Mouse (Mus musculus) kidney, adult 2 months (tissue): ENCODE measurements around the gene Wdfy3. TPM values are rescaled to one million over a fixed set of nuclear protein-coding genes. Genes with fewer than 3 reads are reported as not detected.
A peak's percentile ranks its signal among the peaks of the same experiment; 100 is the strongest.

Experiments used
- DNase-seq: peaks from one replicate; pipeline ENCODE4 v3.0.0; 2021
- H3K27ac ChIP-seq: fragments of 200-500 bp; 2 replicates; pipeline ENCODE4 v1.5.1; 2012; ENCODE audit warnings: low read depth, low read length, control low read depth, inconsistent platforms; ENCODE audit not compliant: insufficient read depth
- H3K27me3 ChIP-seq: fragments of 200-500 bp; replicated peaks from 2 replicates; pipeline ENCODE4 v1.6.1; 2012; ENCODE audit warnings: mild to moderate bottlenecking, moderate library complexity, low read length, inconsistent platforms; ENCODE audit not compliant: control insufficient read depth, insufficient read depth
- H3K36me3 ChIP-seq: fragments of 200-500 bp; 2 replicates; pipeline ENCODE4 v1.6.1; 2012; ENCODE audit warnings: mild to moderate bottlenecking, moderate library complexity, low read length, inconsistent platforms; ENCODE audit not compliant: control insufficient read depth, insufficient read depth
- H3K4me1 ChIP-seq: fragments of 200-500 bp; 2 replicates; pipeline ENCODE4 v1.6.1; 2011; ENCODE audit warnings: low read length; ENCODE audit not compliant: control insufficient read depth, insufficient read depth
- H3K4me3 ChIP-seq: fragments of 200-500 bp; 2 replicates; pipeline ENCODE4 v1.5.1; 2011; ENCODE audit warnings: mild to moderate bottlenecking, low read depth, low read length, control low read depth; ENCODE audit not compliant: insufficient read depth
- CTCF ChIP-seq: fragments of 200-500 bp; conservative IDR thresholded peaks from 2 replicates; pipeline ENCODE4 v1.5.1; 2011; ENCODE audit warnings: low read depth, mild to moderate bottlenecking, control low read depth, low read length, moderate library complexity, mixed read lengths; ENCODE audit not compliant: insufficient read depth, insufficient read length
- POLR2A ChIP-seq: fragments of 200-500 bp; IDR thresholded peaks from one replicate; pipeline ENCODE4 v1.6.1; 2011; ENCODE audit warnings: low read depth, low read length, control low read depth
- WGBS: fragments of 180-500 bp; shearing (Covaris S2); methylation state at CpG from one replicate; pipeline ENCODE4 v1.1.7; 2018; 5-methylcytosine and 5-hydroxymethylcytosine counted together
- polyA plus RNA-seq: library from polyadenylated mRNA; depleted of rRNA; stranded (reverse); fragments of >200 nt; gene quantifications from 2 replicates; pipeline ENCODE4 v1.2.3, GENCODE M21; 2012

The Wdfy3 gene
- polyA plus RNA-seq, 1 experiment, result 39.7 TPM

DNA sequence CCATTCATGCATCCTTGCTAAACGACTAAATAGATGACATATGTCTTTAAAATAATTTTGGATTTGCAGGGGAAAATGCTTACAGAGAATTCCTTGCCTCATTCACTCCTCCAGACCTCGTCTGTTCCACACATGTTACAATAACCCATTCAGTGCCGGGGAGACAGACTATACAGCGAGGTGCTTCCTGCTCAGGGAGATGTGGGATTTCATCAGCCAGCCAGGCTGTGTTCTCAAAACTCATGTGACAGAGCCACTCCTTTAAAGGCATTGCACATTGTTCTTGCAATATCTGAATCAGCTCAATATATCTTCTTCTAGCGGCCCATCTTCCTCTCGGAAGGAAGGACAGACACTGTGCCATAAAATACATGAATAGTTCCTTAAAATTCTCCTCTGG, 70.8 kb downstream of the Wdfy3 start:
- H3K36me3 ChIP-seq, result no peaks in the 10 kb centered on the region
- no peak for DNase-seq
- H3K27ac ChIP-seq, result no peak overlapping the region
- WGBS, result 64% methylated on average over 6 of the region's 6 CpGs
- no peaks in the 10 kb centered on the region for H3K27me3 ChIP-seq
- TF ChIP-seq CTCF, result no peak
- no peak for TF ChIP-seq POLR2A
- no peak overlapping the region for H3K4me3 ChIP-seq
- peaks cover 6% of the 10 kb centered on the region; the same call in 1 of the 2 replicates for H3K4me1 ChIP-seq

DNA sequence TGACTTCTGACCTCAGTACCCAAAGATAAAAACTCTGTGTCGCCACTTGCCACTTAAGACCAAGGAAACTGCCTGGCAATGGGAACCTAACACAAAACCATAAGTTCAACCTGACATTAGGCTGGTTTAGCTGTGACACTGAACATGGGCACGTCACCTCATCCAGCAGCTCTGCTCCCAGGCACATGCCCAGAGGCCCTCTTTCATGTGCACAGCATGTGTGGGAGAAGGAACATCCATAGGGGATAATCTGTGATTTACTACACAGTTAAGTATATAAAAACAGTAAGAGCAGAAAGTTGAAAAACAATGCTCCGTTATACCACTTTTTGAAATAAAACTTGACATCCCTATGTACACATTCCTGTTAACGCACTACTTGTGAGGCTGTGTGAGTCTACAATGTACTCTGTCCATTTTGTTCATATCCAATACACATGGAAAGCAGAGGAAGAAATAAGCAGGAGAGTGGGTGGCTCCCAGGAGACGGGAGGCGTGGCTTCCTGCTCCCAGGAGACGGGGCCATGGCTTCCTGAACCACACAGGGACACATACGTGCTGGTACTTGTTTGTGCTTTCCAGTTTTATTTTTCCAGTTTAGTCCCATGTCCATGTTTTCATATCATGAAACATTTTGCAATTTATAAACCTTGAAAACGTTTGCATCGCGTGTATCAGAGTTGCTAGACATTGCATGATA, 73.5 kb downstream of the Wdfy3 start:
- Histone ChIP-seq H3K4me1 (peaks cover 17% of the 10 kb centered on the region), H3K27me3 (no peaks in the 10 kb centered on the region), H3K27ac (no peak overlapping the region), H3K36me3 (no peaks in the 10 kb centered on the region), H3K4me3 (no peak overlapping the region)
- WGBS, result 80% methylated on average over 11 of the region's 11 CpGs
- TF ChIP-seq POLR2A (no peak), CTCF (no peak)
- DNase-seq, result no peak

DNA sequence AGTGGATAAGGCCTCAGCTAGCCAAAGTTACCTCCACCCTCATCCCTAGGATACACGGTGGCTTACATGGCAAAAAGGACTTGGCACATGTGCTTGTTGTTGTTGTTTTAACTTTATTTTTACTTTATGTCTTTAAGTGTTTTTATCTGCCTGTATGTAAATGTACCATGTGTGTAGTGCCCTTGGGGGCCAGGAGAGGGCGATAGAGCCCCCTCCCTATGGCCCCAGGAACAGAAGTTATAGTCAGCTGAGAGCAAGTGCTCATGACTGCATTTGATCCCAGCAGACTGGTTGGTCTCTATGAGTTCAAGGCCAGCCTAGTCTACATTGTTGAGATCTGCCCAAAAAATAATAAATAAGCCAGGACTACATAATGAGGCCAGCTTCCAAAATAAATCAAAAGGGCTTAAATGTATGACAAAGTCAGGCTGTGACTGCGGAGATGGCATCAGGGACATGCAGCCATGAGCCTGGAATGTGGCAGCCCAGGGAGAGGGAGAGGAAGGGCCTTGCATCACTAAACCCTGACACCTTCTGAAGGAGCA, 74.2 kb downstream of the Wdfy3 start:
- H3K27ac ChIP-seq, result no peak overlapping the region
- TF ChIP-seq POLR2A (no peak), CTCF (peak; percentile 55)
- H3K36me3 ChIP-seq, result no peaks in the 10 kb centered on the region
- 68% methylated on average over 3 of the region's 3 CpGs for WGBS
- H3K4me3 ChIP-seq, result no peak overlapping the region
- H3K27me3 ChIP-seq, result no peaks in the 10 kb centered on the region
- H3K4me1 ChIP-seq, result peaks cover 17% of the 10 kb centered on the region
- DNase-seq, result no peak

DNA sequence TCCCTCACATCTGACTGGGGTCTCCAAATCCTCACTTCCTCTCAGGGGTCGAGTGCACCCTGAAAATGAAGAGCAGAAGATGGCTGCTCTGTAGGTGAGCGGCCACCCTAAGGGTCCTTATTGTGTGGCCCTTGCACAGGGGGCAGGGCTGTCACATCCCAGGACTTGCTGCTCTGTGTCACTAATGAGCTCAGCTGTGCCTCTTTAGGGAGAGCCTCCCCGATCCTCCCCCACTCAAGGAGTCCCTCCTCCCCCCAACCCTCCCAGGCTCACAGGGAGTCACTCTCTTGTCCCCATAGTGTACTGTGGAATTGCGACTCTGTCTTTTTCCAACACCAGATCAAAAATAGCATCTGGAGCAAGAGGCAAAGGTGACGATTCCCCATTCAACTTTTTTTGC, 75.7 kb downstream of the Wdfy3 start:
- TF ChIP-seq CTCF (no peak), POLR2A (no peak)
- peaks cover 17% of the 10 kb centered on the region for H3K4me1 ChIP-seq
- WGBS, result 53% methylated on average over 5 of the region's 5 CpGs
- no peaks in the 10 kb centered on the region for H3K36me3 ChIP-seq
- no peak overlapping the region for H3K4me3 ChIP-seq
- no peak for DNase-seq
- H3K27ac ChIP-seq, result peak overlapping the region; percentile 55; the same call in 1 of the 2 replicates
- H3K27me3 ChIP-seq, result no peaks in the 10 kb centered on the region

DNA sequence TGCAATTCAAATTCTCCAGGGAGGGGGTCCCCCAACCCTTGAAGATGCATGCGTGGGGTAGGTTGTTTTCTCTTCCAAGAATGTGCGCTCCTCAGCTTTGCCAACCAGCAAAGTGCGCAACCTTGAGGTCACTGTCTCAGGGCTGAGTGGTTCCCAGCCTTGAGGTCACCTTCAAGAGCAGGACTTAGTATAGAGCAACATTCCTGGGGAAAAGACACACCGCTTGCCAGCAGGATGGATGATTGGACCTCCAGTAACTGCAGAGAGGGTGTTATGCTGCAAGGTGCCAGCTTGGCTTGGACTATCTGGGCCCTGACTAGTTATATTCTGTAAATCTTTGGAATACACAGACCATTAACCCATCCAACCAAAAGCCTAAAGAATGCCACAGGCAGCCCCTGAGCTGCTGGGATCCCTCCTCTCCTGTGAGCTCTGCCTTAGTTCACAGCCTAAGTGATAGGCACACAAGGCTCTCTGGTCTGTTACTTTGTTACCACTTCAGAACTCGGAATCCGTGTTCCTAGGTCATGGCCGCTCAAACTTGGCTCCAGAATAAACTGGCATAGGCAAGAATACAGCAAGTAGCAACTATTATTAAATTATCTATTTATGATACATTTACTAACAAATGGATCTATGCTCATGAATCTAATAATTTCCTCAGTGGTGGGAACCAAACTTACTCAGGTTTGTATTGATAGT, 76.6 kb downstream of the Wdfy3 start:
- peak overlapping the region; percentile 48; the same call in 1 of the 2 replicates for H3K27ac ChIP-seq
- no peaks in the 10 kb centered on the region for H3K36me3 ChIP-seq
- DNase-seq, result peak; percentile 69
- no peak overlapping the region for H3K4me3 ChIP-seq
- H3K27me3 ChIP-seq, result no peaks in the 10 kb centered on the region
- WGBS, result 41% methylated on average over 7 of the region's 7 CpGs
- peaks cover 17% of the 10 kb centered on the region for H3K4me1 ChIP-seq
- TF ChIP-seq POLR2A, result no peak
- TF ChIP-seq CTCF, result no peak

DNA sequence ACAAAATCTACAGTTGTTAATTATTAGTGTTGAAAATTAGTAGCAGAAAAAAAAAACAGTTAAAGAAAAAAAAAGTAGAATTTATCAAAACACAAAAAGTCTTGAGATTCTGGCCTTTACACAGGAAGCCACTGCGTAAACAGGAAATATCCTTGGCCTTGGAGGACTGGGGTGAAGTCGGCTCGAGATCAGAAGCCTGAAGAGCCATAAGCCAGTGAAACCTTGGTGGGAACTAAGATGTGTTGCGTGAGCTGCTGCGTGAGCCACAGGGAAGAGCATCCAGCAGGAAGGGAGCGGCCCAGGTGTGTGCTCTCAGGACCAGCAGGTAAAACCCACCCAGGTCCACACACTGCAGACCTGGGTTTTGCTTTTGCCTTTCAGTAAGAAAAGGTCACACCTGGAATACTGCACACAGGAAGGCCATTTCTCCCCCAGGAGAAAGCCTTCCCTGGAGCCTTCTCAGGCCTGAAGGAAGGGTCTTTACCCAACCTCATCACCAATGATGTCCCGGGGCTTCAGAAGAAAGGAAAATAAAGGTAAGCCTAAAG, 79.3 kb downstream of the Wdfy3 start:
- peak; percentile 53 for DNase-seq
- H3K4me3 ChIP-seq, result peak overlapping the region; percentile 1; the same call in 1 of the 2 replicates
- TF ChIP-seq POLR2A (no peak), CTCF (no peak)
- H3K27me3 ChIP-seq, result no peaks in the 10 kb centered on the region
- peak overlapping the region; percentile 72 for H3K27ac ChIP-seq
- H3K4me1 ChIP-seq, result peaks cover 17% of the 10 kb centered on the region
- H3K36me3 ChIP-seq, result no peaks in the 10 kb centered on the region
- WGBS, result 61% methylated on average over 7 of the region's 7 CpGs

- Histone ChIP-seq H3K36me3 (no peaks in the 10 kb centered on the region), H3K4me1 (peaks cover 12% of the 10 kb centered on the region), H3K27me3 (no peaks in the 10 kb centered on the region), H3K4me3 (no peak overlapping the region), H3K27ac (no peak overlapping the region)
- TF ChIP-seq POLR2A, result no peak
- TF ChIP-seq CTCF, result no peak
- WGBS, result 91% methylated on average over 10 of the region's 10 CpGs
- no peak for DNase-seq
Measured at GRCm38 (mm10) chr5:101988476-101988875, 81.2 kb downstream of the Wdfy3 start.
